Mouse (Mus musculus): ENCODE data around the gene Olfr632.
"Not testable (repeated sequence)": the region's sequence is repeated elsewhere in the genome, so short reads cannot be mapped to it uniquely, and the experiment has no call there.

Gene Olfr632

GRCm38 (mm10) chr7:103934264-103934663 lies at the start of gene Olfr632:
Gene Olfr632, plus strand, starts transcription at chr7:103934347.
- DNase-seq: no peak

GRCm38 (mm10) chr7:103886152-103886551 lies 48.0 kb upstream of the Olfr632 start, which contains the start of gene Olfr66:
Gene Olfr66, minus strand, starts transcription at chr7:103886252.
- no peak for DNase-seq

DNA sequence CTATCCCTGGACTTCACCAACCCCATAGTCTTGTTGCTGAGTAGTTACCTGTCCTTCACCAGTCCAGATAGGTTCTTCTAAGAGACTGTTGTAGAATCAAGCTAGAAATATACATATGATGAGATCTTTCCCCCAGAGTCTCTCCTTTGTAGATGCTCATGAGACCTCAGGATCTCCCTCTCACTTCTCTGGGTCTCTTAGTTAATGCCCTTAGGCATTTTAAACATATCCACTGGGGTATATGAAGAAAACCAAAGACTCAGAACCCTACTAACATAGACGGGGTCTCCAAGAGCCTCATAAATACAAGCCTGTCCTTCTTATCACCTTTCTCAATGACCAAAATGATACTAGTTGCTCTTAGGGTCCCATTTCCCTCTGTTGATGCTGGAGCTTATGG lies 39.8 kb upstream of the Olfr632 start, which contains the start of gene Olfr64:
Gene Olfr64, minus strand, starts transcription at position 101 of the 400 bp plus-strand sequence.
- DNase-seq: no peak

DNA sequence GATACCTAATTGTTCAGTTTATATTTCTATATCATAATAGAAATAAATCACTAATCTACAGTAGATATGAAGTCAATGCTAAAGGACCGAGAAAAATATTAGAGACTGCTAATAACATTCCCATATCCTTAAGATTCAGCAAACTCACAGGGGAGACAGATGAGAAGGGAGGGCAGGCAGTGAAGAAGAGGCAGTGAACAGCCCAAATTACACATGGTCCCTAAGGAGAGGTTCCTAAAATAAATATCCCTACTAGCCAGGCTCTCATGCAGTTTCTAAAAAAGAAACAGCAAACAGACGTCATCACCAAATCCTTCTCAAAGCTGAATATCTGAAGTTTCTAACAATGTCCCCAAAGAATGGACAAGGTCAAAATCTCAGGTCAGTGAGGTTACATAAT lies 31.0 kb upstream of the Olfr632 start, which contains the start of gene Olfr65:
Gene Olfr65, plus strand, starts transcription at position 301 of the 400 bp plus-strand sequence.
- no peak for DNase-seq

GRCm38 (mm10) chr7:103910047-103910446 lies 24.1 kb upstream of the Olfr632 start:
- peak; percentile 86 for DNase-seq

DNA sequence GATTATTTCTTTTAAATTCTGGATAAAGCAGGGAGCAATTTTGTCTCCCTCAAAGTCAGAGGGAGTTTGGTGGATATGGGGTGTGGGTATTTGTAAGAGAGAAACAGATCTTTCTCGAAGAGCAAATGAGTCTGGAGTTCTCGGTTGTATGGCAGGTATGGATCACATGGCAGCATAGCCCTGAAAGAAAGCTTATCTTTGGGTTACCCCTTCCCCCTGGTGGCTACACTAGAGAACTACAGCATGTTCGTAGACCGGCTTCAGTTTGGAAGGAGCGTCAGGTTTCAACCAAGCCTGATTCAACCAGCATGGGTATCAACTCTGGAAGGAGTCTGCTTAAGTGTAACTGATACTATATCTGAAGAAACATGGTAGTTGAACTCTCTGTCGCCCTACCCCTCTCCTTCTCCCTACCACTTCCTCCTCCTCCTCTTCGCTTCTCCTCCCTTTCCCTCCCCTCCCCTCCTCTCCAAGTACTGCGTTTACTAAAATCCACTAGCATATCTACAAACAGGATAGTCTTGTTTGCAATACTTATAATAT lies 21.1 kb upstream of the Olfr632 start:
- DNase-seq: no peak

- DNase-seq: no peak
These were observed 18.8 kb upstream of the Olfr632 start for GRCm38 (mm10) chr7:103915338-103915737.

DNA sequence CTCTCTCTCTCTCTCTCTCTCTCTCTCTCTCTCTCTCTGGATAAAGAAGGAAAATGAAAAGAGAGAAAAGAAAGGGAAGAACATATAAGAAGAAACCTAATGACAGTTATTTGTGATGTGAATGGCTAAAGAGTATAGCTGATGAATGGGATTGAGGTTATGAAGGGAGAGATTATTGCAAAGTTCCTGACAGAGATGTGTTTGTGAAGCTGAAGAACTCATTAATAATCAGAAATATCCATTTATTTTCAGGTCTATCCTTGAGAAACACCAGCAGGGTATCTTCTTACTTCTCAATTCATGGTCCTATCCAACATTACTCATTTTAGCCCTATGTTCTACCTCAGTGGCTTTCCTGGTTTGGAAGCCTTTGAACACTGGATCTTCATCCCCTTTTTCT lies 5.6 kb upstream of the Olfr632 start, which contains the start of gene Olfr631:
Gene Olfr631, plus strand, starts transcription at position 301 of the 400 bp plus-strand sequence.
- no peak for DNase-seq

DNA sequence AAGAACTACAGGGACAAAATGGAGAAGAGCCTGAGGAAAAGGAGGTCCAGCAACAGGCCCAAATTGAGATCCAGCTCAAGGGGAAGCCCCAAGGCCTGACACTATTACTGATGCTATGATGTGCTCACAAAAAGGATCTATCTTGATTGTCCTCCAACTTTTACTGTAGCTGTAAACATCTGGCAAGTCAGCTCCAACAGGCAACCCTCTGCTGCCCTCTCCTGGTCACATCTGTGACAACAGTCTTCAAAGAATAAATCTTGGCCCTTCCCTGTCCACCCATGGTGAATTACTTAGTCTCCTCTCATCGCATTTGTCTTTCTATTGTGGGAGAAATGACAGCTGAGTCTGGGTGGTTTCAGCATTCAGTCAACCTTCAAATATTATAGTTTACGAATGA lies 8.6 kb downstream of the Olfr632 start:
- DNase-seq: no peak

DNA sequence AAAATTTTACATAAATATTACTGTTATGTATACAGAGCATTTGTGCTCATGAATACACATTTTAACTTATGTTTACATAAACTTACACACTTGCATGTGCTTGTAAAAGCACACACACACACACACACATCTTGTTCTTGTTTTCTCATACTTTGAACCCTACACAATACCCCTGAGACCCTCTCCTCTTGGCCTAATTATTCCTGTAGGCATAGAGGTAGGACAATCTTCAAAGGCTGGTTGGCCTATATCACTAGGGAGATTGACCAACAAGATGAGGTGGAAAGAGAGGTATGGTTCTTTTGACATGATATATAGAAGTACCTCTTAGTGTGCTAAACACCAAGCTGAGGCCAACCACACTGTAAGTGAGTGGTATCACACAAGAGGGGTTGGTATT lies 10.0 kb downstream of the Olfr632 start, which contains the start of gene Olfr633:
Gene Olfr633, plus strand, starts transcription at position 301 of the 400 bp plus-strand sequence.
- DNase-seq: no peak

- DNase-seq: not testable (repeated sequence)
These were observed 32.7 kb downstream of the Olfr632 start for GRCm38 (mm10) chr7:103966873-103967272.

DNA sequence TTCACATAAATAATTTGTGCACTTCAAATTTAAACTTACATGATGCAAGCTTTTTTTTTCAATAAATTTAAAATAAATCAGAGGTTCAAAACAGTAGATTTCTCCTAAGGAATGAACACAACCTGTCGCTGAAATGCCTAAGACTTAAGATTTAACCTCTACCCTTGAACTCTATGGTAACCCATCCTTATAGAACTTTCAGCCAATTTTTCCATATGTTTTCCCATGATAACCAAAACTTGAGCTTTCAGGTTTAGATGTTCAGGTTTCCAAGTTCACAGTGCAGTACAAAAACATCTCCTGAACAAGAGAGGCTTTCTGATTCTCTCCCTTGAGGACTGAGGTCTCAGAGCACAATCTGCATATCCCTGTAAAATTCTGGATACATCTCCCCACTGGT lies 36.7 kb downstream of the Olfr632 start, which contains the start of gene Olfr635:
Gene Olfr635, plus strand, starts transcription at position 301 of the 400 bp plus-strand sequence.
- no peak for DNase-seq

DNA sequence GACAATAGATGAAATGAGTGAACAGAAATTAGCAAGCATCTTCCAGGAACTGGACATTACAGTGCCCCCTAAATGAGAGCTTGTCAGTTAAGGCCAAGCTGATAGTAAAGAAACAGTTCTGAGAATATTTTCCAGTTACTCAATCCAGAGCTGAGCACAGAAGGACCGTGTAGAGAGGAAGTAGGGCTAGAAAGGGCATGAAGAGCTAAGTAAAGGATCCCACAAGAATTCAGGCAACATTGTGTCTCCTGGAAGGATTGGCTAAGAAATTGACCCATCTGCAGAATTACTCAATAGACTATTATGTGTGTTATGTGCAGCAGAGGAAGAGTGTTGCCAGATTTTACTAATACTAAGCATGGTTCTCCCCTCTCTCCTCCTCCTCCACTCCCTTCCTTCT lies 37.6 kb downstream of the Olfr632 start:
- no peak for DNase-seq

All from heart, adult 11 months (tissue).